Mouse (Mus musculus) neural tube, postnatal 0 days (tissue): Measurements from ENCODE around the gene Ccdc114. TPM values are rescaled to one million over a fixed set of nuclear protein-coding genes. Genes with fewer than 3 reads are reported as not detected.

Source experiments
- polyA plus RNA-seq: library from polyadenylated mRNA; unstranded; fragments of >200 nt; fragmentation: Nextera tagmentation; extraction: Ambion mirVana; gene quantifications from 2 replicates; pipeline ENCODE4 v1.2.1, GENCODE M21; 2015

Gene Ccdc114
- polyA plus RNA-seq, result 6.9 and 7.0 TPM in 2 replicates

GRCm38 (mm10) chr7:45923762-45924428, at the start of gene Ccdc114:
Gene Ccdc114 (plus strand): TSS chr7:45924072.

GRCm38 (mm10) chr7:45878278-45878677, 45.6 kb upstream of the Ccdc114 start, which contains the start of gene Grin2d:
Gene Grin2d (minus strand): TSS chr7:45878378.

GRCm38 (mm10) chr7:45896517-45897257, 27.2 kb upstream of the Ccdc114 start, which contains the start of the genes Syngr4 and Tmem143:
Gene Syngr4 (minus strand): TSS chr7:45896714.
Gene Tmem143 (plus strand): TSS chr7:45896941.

GRCm38 (mm10) chr7:45921242-45921621, 2.6 kb upstream of the Ccdc114 start, which contains the start of gene Emp3:
Gene Emp3 (minus strand): TSS chr7:45921404.

Other genes starting within 250 kb of the Ccdc114 start
- gene Ntn5, start 240.1 kb upstream of the Ccdc114 start, polyA plus RNA-seq, result 1.4 and 1.6 TPM in 2 replicates
- 0.45 and 0.58 TPM in 2 replicates for gene Sec1, start 229.7 kb upstream of the Ccdc114 start, polyA plus RNA-seq
- gene Car11, start 224.2 kb upstream of the Ccdc114 start, polyA plus RNA-seq, result 92.0 and 100.0 TPM in 2 replicates
- gene Dbp, start 219.0 kb upstream of the Ccdc114 start, polyA plus RNA-seq, result 6.3 and 8.5 TPM in 2 replicates
- 516 and 551 TPM in 2 replicates for gene Rpl18, start 208.6 kb upstream of the Ccdc114 start, polyA plus RNA-seq
- gene Sphk2, start 206.1 kb upstream of the Ccdc114 start, polyA plus RNA-seq, result 18.9 and 20.8 TPM in 2 replicates
- gene Fam83e, start 202.9 kb upstream of the Ccdc114 start, polyA plus RNA-seq, result 0.14 TPM in 1 of 2 replicates, not detected in the other
- not detected in 2 replicates for gene Spaca4, start 198.3 kb upstream of the Ccdc114 start, polyA plus RNA-seq
- 19.1 and 20.2 TPM in 2 replicates for gene Lmtk3, start 140.3 kb upstream of the Ccdc114 start, polyA plus RNA-seq
- gene Sult2b1, start 139.4 kb upstream of the Ccdc114 start, polyA plus RNA-seq, result 9.0 and 9.5 TPM in 2 replicates
- gene Cyth2, start 109.5 kb upstream of the Ccdc114 start, polyA plus RNA-seq, result 202 and 212 TPM in 2 replicates
- 2.1 and 2.3 TPM in 2 replicates for gene Kcnj14, start 99.3 kb upstream of the Ccdc114 start, polyA plus RNA-seq
- 41.4 and 43.8 TPM in 2 replicates for gene Grwd1, start 93.1 kb upstream of the Ccdc114 start, polyA plus RNA-seq
- 51.6 and 60.3 TPM in 2 replicates for gene Kdelr1, start 51.3 kb upstream of the Ccdc114 start, polyA plus RNA-seq
- gene Grin2d, start 45.7 kb upstream of the Ccdc114 start, polyA plus RNA-seq, result 7.6 and 9.0 TPM in 2 replicates
- 0.34 TPM in 1 of 2 replicates, not detected in the other for gene Syngr4, start 27.4 kb upstream of the Ccdc114 start, polyA plus RNA-seq
- gene Tmem143, start 27.1 kb upstream of the Ccdc114 start, polyA plus RNA-seq, result 7.3 and 8.2 TPM in 2 replicates
- 56.9 and 74.0 TPM in 2 replicates for gene Emp3, start 2.7 kb upstream of the Ccdc114 start, polyA plus RNA-seq
- gene Abcc6, start 106.2 kb downstream of the Ccdc114 start, polyA plus RNA-seq, result 0.41 and 0.76 TPM in 2 replicates
- 36.7 and 41.6 TPM in 2 replicates for gene Nomo1, start 109.6 kb downstream of the Ccdc114 start, polyA plus RNA-seq
- gene Kcnj11, start 176.7 kb downstream of the Ccdc114 start, polyA plus RNA-seq, result 2.6 and 3.5 TPM in 2 replicates